Comparison of ENCODE assay signal across 8 mouse cellular contexts in the genomic region with DNA sequence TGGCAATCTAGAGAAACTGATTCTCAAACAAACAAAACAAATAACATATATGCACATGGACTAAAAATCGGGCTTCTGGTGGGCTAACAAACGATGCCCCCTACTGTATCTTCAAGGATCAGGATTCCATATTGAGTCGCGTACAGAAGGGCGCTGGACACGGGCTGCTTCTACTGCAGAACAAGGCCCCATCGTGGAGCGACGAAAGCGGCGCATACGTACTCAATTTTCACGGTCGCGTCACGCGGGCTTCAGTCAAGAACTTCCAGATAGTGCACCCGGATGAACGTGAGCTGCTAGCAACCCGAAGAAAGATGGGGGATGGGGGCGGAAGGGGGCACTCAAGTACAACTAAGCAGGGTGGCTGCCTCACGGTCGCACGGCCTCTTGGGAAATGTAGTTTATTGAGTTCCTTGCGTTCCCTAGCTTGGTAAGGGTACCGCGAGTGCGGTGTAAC. TPM values are rescaled to one million over a fixed set of nuclear protein-coding genes. Genes with fewer than 3 reads are reported as not detected.
DNase-seq lines count a peak whose midpoint lies in the region; ATAC-seq lines count a peak whose summit lies in the region.

No protein-coding gene starts in this region.

- H3K4me2 ChIP-seq in intestine, embryonic 16.5 days (ENCODE audit: low read depth, low read length), result peak overlapping the region; percentile 49

- H3K4me3 ChIP-seq in intestine, embryonic 16.5 days (ENCODE audit: low read length), result peak overlapping the region; percentile 59
- H3K4me3 ChIP-seq in midbrain, embryonic 10.5 days, result peak overlapping the region; percentile 63

- H3K9ac ChIP-seq in intestine, embryonic 16.5 days (ENCODE audit: low read depth, low read length), result peak overlapping the region; percentile 71

- H3K9me3 ChIP-seq in intestine, embryonic 16.5 days (ENCODE audit: control insufficient read depth, low read length), result no peaks in the 10 kb centered on the region
- H3K9me3 ChIP-seq in midbrain, embryonic 10.5 days (replicated peaks), result no peaks in the 10 kb centered on the region

- H3K4me1 ChIP-seq in intestine, embryonic 16.5 days (ENCODE audit: control insufficient read depth, insufficient read depth, low read length), result peaks cover 19% of the 10 kb centered on the region
- peaks cover 35% of the 10 kb centered on the region for H3K4me1 ChIP-seq in midbrain, embryonic 10.5 days

- H3K36me3 ChIP-seq in intestine, embryonic 16.5 days (ENCODE audit: control insufficient read depth, insufficient read depth, low read length), result no peaks in the 10 kb centered on the region
- peaks cover 11% of the 10 kb centered on the region for H3K36me3 ChIP-seq in midbrain, embryonic 10.5 days

- peak; percentile 52 for ATAC-seq in intestine, embryonic 16.5 days

- intact Hi-C loops in left cerebral cortex, postnatal 36 days (cut with DNase I), result no loop called here

- H3K27ac ChIP-seq in intestine, embryonic 16.5 days (ENCODE audit: low read length), result peak overlapping the region; percentile 88
- H3K27ac ChIP-seq in midbrain, embryonic 10.5 days (replicated peaks), result peak overlapping the region; percentile 91

- peak; percentile 90 to 96 for DNase-seq in adrenal gland, adult (ENCODE audit: inconsistent age in 2 of 2, low spot score in 1 of 2)
- peak; percentile 96 for DNase-seq in embryo, embryonic 10 days (ENCODE audit: low spot score)
- DNase-seq in gastrocnemius, postnatal 4 days (ENCODE audit: low spot score in 2 of 2), result peak; percentile 53 to 84
- DNase-seq in left cerebral cortex, postnatal 36 days (ENCODE audit: low spot score in 2 of 2), result peak; percentile 88 to 89
- peak; percentile 87 for DNase-seq in midbrain, embryonic 10.5 days (ENCODE audit: low spot score)
- peak; percentile 87 to 93 for DNase-seq in right cerebral cortex, postnatal 36 days (ENCODE audit: low spot score in 2 of 2)
- peak; percentile 78 to 84 for DNase-seq in urinary bladder, postnatal 4 days (ENCODE audit: low spot score in 2 of 2)

- WGBS in intestine, embryonic 16.5 days, result under 1% methylated on average over 28 of the region's 28 CpGs
- WGBS in midbrain, embryonic 10.5 days, result under 1% methylated on average over 28 of the region's 28 CpGs

- H3K27me3 ChIP-seq in intestine, embryonic 16.5 days (replicated peaks; ENCODE audit: control insufficient read depth, insufficient read depth, low read length), result no peaks in the 10 kb centered on the region
- no peaks in the 10 kb centered on the region for H3K27me3 ChIP-seq in midbrain, embryonic 10.5 days (ENCODE audit: low read depth, poor library complexity, severe bottlenecking)

RNA-seq across cellular contexts. Expression of a gene that starts 4.3 kb away (rescaled TPM):
- total RNA-seq in gastrocnemius, postnatal 4 days (2021), result 10 to 100 TPM; 22.7 to 23.5 TPM
- 17.3 and 19.1 TPM in 2 replicates for polyA plus RNA-seq in intestine, embryonic 16.5 days (2015; fragmentation: Nextera tagmentation; extraction: Ambion mirVana)
- total RNA-seq in left cerebral cortex, postnatal 36 days (2021), result 10 to 100 TPM; 24.2 to 31.3 TPM
- polyA plus RNA-seq in midbrain, embryonic 10.5 days (2016; fragmentation: Nextera tagmentation; extraction: Ambion mirVana), result 15.0 and 18.6 TPM in 2 replicates

RNA-seq across cellular contexts. Expression of a gene that starts 4.4 kb away (rescaled TPM):
- 10 to 100 TPM; 17.1 to 20.3 TPM for total RNA-seq in gastrocnemius, postnatal 4 days (2021)
- 1.4 and 1.6 TPM in 2 replicates for polyA plus RNA-seq in intestine, embryonic 16.5 days (2015; fragmentation: Nextera tagmentation; extraction: Ambion mirVana)
- 1 to 10 TPM; 3.7 to 5.2 TPM for total RNA-seq in left cerebral cortex, postnatal 36 days (2021)
- polyA plus RNA-seq in midbrain, embryonic 10.5 days (2016; fragmentation: Nextera tagmentation; extraction: Ambion mirVana), result 0.78 and 1.1 TPM in 2 replicates

RNA-seq across cellular contexts. Expression of a gene that starts 11.6 kb away (rescaled TPM):
- 100 to 1,000 TPM; 182 to 199 TPM for total RNA-seq in gastrocnemius, postnatal 4 days (2021)
- 251 and 266 TPM in 2 replicates for polyA plus RNA-seq in intestine, embryonic 16.5 days (2015; fragmentation: Nextera tagmentation; extraction: Ambion mirVana)
- 10 to 100 TPM; 96.8 to 98.9 TPM for total RNA-seq in left cerebral cortex, postnatal 36 days (2021)
- polyA plus RNA-seq in midbrain, embryonic 10.5 days (2016; fragmentation: Nextera tagmentation; extraction: Ambion mirVana), result 105 and 112 TPM in 2 replicates

RNA-seq across cellular contexts. Expression of a gene that starts 32.9 kb away (rescaled TPM):
- total RNA-seq in gastrocnemius, postnatal 4 days (2021), result under 1 TPM; 0.61 to 0.80 TPM
- polyA plus RNA-seq in intestine, embryonic 16.5 days (2015; fragmentation: Nextera tagmentation; extraction: Ambion mirVana), result 2.9 and 3.3 TPM in 2 replicates
- under 1 TPM in 1 of 2 experiments, not detected in 1; 0.39 TPM for total RNA-seq in left cerebral cortex, postnatal 36 days (2021)
- polyA plus RNA-seq in midbrain, embryonic 10.5 days (2016; fragmentation: Nextera tagmentation; extraction: Ambion mirVana), result 0.43 and 0.55 TPM in 2 replicates

RNA-seq across cellular contexts. Expression of a gene that starts 33.2 kb away (rescaled TPM):
- total RNA-seq in gastrocnemius, postnatal 4 days (2021), result 1 to 10 TPM; 8.3 TPM
- 1.9 and 2.2 TPM in 2 replicates for polyA plus RNA-seq in intestine, embryonic 16.5 days (2015; fragmentation: Nextera tagmentation; extraction: Ambion mirVana)
- total RNA-seq in left cerebral cortex, postnatal 36 days (2021), result 1 to 10 TPM; 4.0 to 4.8 TPM
- polyA plus RNA-seq in midbrain, embryonic 10.5 days (2016; fragmentation: Nextera tagmentation; extraction: Ambion mirVana), result 6.0 and 6.8 TPM in 2 replicates

Comparison
In these comparisons a context has a peak if more than half of its experiments do, and no peak if none do; other contexts are left out.
1. Peak in every context shown above with its lines: DNase-seq, ATAC-seq, H3K4me3 ChIP-seq and H3K27ac ChIP-seq.